Mouse (Mus musculus) megakaryocyte, adult 5-6 weeks (primary cell): ENCODE results near the gene Gm4312. TPM values are rescaled to one million over a fixed set of nuclear protein-coding genes. Genes with fewer than 3 reads are reported as not detected.
"Not testable (repeated sequence)": the region's sequence is repeated elsewhere in the genome, so short reads cannot be mapped to it uniquely, and the experiment has no call there.

Experiments
- ATAC-seq: 2 replicates; pipeline ENCODE4 v1.8.0; 2016; ENCODE audit warnings: mild to moderate bottlenecking, inconsistent platforms; ENCODE audit not compliant: poor library complexity, severe bottlenecking
- total RNA-seq, 2 experiments: library from RNA; stranded (forward) in 1 of 2; stranded (reverse) in 1 of 2; fragments of 153-499, 151-499 nt in 1 of 2; fragments of 221-1000, 200-1000 nt in 1 of 2; gene quantifications; 2 replicates each; pipeline versions ENCODE4 v1.2.3 to v1.2.4; 2015 to 2017

Gene Gm4312
- total RNA-seq (2015) (not detected in 2 replicates), total RNA-seq (2017) (not detected in 2 replicates)

GRCm38 (mm10) chr10:100382460-100382859 lies at the start of gene Gm4312:
Gene Gm4312 (minus strand): TSS chr10:100382560.
- not testable (repeated sequence) for ATAC-seq

DNA sequence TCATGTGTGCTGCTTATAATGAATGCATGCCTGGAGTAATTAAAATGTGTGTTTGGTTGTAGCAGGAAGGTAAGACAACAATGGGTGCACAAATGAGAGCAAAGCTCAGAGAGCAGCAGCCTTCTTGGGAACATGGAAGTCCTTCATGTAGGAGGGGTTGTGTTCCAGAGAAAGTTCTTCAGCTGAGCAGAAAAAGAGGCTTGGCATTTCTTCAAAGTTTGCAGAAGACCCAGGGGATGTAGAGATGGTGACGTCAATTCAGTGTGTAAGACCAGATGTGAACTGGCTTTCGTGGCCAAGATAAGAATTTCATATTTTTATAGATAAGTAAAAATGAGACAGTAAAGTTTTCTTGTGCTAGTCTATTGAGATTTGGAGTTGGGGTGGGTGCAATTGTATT lies 45.2 kb upstream of the Gm4312 start:
- no peak for ATAC-seq

DNA sequence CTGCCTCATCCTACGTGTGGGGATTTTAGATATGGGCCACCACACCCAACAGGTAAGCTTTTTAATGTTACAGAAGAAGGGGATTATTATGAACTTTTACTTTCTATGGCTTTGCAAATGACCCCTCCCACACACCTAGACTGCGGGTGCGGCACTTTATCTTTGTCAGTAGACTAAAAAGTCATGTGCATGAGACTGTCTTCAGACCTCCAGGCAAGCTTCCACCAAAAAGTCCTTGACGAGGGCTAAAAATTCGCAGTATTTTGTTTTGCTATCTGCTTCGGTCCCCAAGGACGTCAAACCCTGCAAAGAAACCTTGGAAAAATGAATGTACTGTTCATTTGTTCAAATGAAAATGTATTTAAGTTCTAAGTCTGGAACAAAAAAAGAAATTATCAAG lies 33.2 kb upstream of the Gm4312 start:
- ATAC-seq = no peak

DNA sequence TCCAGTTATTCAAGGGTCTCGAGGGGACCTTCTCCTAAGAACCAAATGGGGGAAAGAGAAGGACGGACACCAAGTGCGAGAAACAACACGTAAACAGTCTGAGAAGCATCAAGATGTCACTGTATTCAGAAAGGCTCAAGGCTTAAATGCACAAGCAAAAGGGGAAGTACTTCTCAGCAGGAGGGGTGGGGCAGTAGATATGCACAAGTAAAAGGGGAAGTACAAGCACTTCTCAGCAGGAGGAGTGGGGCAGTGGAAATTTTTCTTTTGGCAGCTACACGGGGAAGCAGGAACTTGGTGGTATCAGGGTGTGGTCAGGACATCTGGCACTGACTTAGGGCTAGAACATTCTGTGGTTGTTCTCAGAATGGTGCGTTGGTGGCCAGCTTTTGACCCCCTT lies 19.9 kb upstream of the Gm4312 start:
- ATAC-seq = not testable (repeated sequence)

DNA sequence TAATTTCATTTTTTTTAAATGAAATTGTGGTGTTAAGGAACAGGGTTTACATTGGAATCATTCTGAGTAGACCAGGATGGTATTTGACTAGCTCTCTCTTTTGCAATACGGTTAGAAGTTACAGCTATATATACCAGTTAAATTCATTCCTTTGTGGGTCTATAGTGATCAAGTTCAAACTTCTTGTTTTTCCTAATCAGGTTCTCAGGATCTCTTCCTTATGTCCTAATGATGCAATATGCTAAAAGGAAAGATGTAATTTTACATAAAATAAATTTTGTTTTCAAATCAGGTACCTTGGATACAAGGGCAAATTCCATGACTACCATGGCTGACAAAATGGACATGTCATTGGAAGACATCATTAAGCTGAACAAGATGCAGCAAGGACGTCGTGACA lies 21.3 kb downstream of the Gm4312 start, which contains the start of gene Gm4307:
Gm4307 (plus strand) TSS at position 301 of the 400 bp plus-strand sequence.
- not testable (repeated sequence) for ATAC-seq

- not testable (repeated sequence) for ATAC-seq
Observed at GRCm38 (mm10) chr10:100356841-100357240, 25.5 kb downstream of the Gm4312 start.

- not testable (repeated sequence) for ATAC-seq
Observed at GRCm38 (mm10) chr10:100350793-100351192, 31.6 kb downstream of the Gm4312 start, which contains the start of gene Gm4305. Gene Gm4305 (plus strand): TSS chr10:100351093.

DNA sequence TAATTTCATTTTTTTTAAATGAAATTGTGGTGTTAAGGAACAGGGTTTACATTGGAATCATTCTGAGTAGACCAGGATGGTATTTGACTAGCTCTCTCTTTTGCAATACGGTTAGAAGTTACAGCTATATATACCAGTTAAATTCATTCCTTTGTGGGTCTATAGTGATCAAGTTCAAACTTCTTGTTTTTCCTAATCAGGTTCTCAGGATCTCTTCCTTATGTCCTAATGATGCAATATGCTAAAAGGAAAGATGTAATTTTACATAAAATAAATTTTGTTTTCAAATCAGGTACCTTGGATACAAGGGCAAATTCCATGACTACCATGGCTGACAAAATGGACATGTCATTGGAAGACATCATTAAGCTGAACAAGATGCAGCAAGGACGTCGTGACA lies 36.7 kb downstream of the Gm4312 start, which contains the start of gene Gm4303:
Gm4303 (plus strand) TSS at position 301 of the 400 bp plus-strand sequence.
- not testable (repeated sequence) for ATAC-seq

DNA sequence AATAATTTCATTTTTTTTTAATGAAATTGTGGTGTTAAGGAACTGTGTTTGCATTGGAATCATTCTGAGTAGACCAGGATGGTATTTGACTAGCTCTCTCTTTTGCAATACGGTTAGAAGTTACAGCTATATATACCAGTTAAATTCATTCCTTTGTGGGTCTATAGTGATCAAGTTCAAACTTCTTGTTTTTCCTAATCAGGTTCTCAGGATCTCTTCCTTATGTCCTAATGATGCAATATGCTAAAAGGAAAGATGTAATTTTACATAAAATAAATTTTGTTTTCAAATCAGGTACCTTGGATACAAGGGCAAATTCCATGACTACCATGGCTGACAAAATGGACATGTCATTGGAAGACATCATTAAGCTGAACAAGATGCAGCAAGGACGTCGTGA lies 41.8 kb downstream of the Gm4312 start, which contains the start of gene Gm4302:
Gm4302 (plus strand) TSS at position 301 of the 400 bp plus-strand sequence.
- not testable (repeated sequence) for ATAC-seq

DNA sequence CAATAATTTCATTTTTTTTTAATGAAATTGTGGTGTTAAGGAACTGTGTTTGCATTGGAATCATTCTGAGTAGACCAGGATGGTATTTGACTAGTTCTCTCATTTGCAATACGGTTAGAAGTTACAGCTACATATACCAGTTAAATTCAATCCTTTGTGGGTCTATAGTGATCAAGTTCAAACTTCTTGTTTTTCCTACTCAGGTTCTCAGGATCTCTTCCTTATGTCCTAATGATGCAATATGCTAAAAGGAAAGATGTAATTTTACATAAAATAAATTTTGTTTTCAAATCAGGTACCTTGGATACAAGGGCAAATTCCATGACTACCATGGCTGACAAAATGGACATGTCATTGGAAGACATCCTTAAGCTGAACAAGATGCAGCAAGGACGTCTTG lies 47.0 kb downstream of the Gm4312 start, which contains the start of gene Gm4301:
Gm4301 (plus strand) TSS at position 301 of the 400 bp plus-strand sequence.
- not testable (repeated sequence) for ATAC-seq

Other genes starting within 250 kb of the Gm4312 start
- not detected in 2 replicates for gene Gm4301, start 46.9 kb downstream of the Gm4312 start, total RNA-seq (2015)
- not detected in 2 replicates for gene Gm4301, start 46.9 kb downstream of the Gm4312 start, total RNA-seq (2017)
- gene Gm4302, start 41.7 kb downstream of the Gm4312 start, total RNA-seq (2015) = not detected in 2 replicates
- not detected in 2 replicates for gene Gm4302, start 41.7 kb downstream of the Gm4312 start, total RNA-seq (2017)
- gene Gm4303, start 36.6 kb downstream of the Gm4312 start, total RNA-seq (2015) = not detected in 2 replicates
- not detected in 2 replicates for gene Gm4303, start 36.6 kb downstream of the Gm4312 start, total RNA-seq (2017)
- not detected in 2 replicates for gene Gm4305, start 31.5 kb downstream of the Gm4312 start, total RNA-seq (2015)
- not detected in 2 replicates for gene Gm4305, start 31.5 kb downstream of the Gm4312 start, total RNA-seq (2017)
- not detected in 2 replicates for gene Gm4307, start 21.2 kb downstream of the Gm4312 start, total RNA-seq (2015)
- not detected in 2 replicates for gene Gm4307, start 21.2 kb downstream of the Gm4312 start, total RNA-seq (2017)
- gene Tmtc3, start 104.8 kb upstream of the Gm4312 start, total RNA-seq (2015) = 13.1 and 19.0 TPM in 2 replicates
- gene Tmtc3, start 104.8 kb upstream of the Gm4312 start, total RNA-seq (2017) = 5.3 and 6.7 TPM in 2 replicates
- gene Cep290, start 105.0 kb upstream of the Gm4312 start, total RNA-seq (2015) = 7.3 and 8.8 TPM in 2 replicates
- gene Cep290, start 105.0 kb upstream of the Gm4312 start, total RNA-seq (2017) = 6.6 and 13.0 TPM in 2 replicates
- gene 4930430F08Rik, start 207.9 kb upstream of the Gm4312 start, total RNA-seq (2015) = 5.8 and 6.0 TPM in 2 replicates
- gene 4930430F08Rik, start 207.9 kb upstream of the Gm4312 start, total RNA-seq (2017) = 4.2 and 8.6 TPM in 2 replicates
- gene 1700017N19Rik, start 207.9 kb upstream of the Gm4312 start, total RNA-seq (2015) = not detected in 2 replicates
- not detected in 2 replicates for gene 1700017N19Rik, start 207.9 kb upstream of the Gm4312 start, total RNA-seq (2017)